Mouse (Mus musculus) heart, embryonic 13.5 days (tissue): ENCODE data around the gene Asb11. TPM values are rescaled to one million over a fixed set of nuclear protein-coding genes. Genes with fewer than 3 reads are reported as not detected.

ENCODE experiments used
- polyA plus RNA-seq: library from polyadenylated mRNA; unstranded; fragments of >200 nt; fragmentation: Nextera tagmentation; extraction: Ambion mirVana; gene quantifications from 2 replicates; pipeline ENCODE4 v1.2.1, GENCODE M21; 2015

Asb11 gene
- polyA plus RNA-seq, 1 experiment from 2014 or later, result 19.7 TPM

Other genes starting within 250 kb of the Asb11 start
- gene Bmx, start 178.8 kb upstream of the Asb11 start, polyA plus RNA-seq, result 5.8 and 5.9 TPM in 2 replicates
- gene Pir, start 167.6 kb upstream of the Asb11 start, polyA plus RNA-seq, result 8.1 and 10.0 TPM in 2 replicates
- 3.3 and 4.7 TPM in 2 replicates for gene Vegfd, start 63.6 kb upstream of the Asb11 start, polyA plus RNA-seq
- 6.5 and 9.3 TPM in 2 replicates for gene Piga, start 17.2 kb upstream of the Asb11 start, polyA plus RNA-seq
- not detected in 2 replicates for gene Asb9, start 69.3 kb downstream of the Asb11 start, polyA plus RNA-seq